In the genomic region with DNA sequence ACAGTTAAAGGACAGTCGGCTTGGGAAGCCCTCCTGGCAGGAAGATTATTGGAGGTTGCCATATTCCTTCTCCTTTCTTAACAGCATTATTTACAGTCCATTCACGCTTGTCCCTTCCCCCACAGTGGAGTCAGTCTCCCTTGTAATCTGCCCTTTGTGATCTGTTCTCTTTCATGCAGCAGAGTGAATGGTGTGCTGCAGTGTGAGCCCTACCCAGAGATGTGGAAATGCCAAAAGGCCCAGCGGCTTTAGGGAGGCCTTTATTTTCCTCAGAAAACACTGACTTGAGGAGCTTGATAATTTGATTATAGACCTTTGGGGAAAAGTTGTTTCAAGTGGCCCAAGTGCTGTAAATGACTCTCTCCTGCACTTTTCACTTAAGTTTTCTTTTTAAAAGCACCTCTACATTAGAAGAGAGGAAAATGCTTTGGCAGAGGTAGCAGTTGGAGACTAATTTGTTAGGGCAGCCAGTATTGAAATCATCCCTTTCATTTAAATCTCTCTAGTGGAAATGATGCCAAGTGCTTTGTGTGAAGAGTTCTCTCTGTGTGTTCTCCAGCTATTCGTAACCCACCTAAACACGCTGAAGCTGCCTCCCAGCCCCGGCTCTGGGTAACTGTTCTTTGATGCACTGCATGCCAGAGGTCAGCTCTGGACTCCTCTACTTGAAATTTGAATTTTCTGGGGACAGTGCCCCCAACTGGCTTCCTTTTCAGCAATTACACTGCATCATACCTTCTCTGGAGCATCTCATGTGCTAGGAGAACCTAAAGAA, we compare ENCODE assay signal across 11 mouse cellular contexts. TPM values are rescaled to one million over a fixed set of nuclear protein-coding genes. Genes with fewer than 3 reads are reported as not detected.
A peak's percentile ranks its signal among the peaks of the same experiment; 100 is the strongest.
DNase-seq lines count a peak whose midpoint lies in the region; ATAC-seq and TF ChIP-seq lines count a peak whose summit lies in the region.
"Had no signal": no experiment of that assay in that cellular context is flagged by ENCODE, and none has a peak within 500 bp of the region (broad histone marks: within the 10 kb centered on the region; RNA-seq: fewer than 3 reads in every experiment).

No protein-coding gene starts in this region.

- H3K9me3 ChIP-seq in lung, postnatal 0 days (ENCODE audit: low read length) = no peaks in the 10 kb centered on the region
- no peaks in the 10 kb centered on the region for H3K9me3 ChIP-seq in midbrain, embryonic 12.5 days
- H3K9me3 ChIP-seq in limb, embryonic 10.5 days (replicated peaks) = no peaks in the 10 kb centered on the region

- no peak for ATAC-seq in cerebellum, adult (ENCODE audit: insufficient number of reproducible peaks, low FRiP score, low TSS enrichment)
- no peak for ATAC-seq in lung, postnatal 0 days
- peak; percentile 91 for ATAC-seq in midbrain, embryonic 12.5 days (ENCODE audit: low FRiP score, low read depth)
- ATAC-seq: Patski had no signal

- H3K36me3 ChIP-seq in lung, postnatal 0 days (ENCODE audit: insufficient read depth, low read length) = no peaks in the 10 kb centered on the region
- no peaks in the 10 kb centered on the region for H3K36me3 ChIP-seq in midbrain, embryonic 12.5 days
- no peaks in the 10 kb centered on the region; the same call in 1 of the 2 replicates for H3K36me3 ChIP-seq in limb, embryonic 10.5 days

- peak; percentile 20 for DNase-seq in cerebellum, adult 9-11 months
- DNase-seq in lung, postnatal 0 days (ENCODE audit: low spot score) = no peak
- no peak for DNase-seq in lung, adult 18-20 months
- DNase-seq in thymus, postnatal 25 days = no peak
- no peak for DNase-seq in limb, embryonic 10.5 days (ENCODE audit: low spot score)
- no peak for DNase-seq in right cerebral cortex, postnatal 25 days
- DNase-seq: lung, adult 2 months; thymus, postnatal 14 days had no signal

- H3K4me2 ChIP-seq in lung, postnatal 0 days (replicated peaks; ENCODE audit: low read depth, low read length) = no peak overlapping the region
- peak overlapping the region; percentile 29 for H3K4me2 ChIP-seq in midbrain, embryonic 12.5 days (replicated peaks)

- H3K27me3 ChIP-seq in lung, postnatal 0 days (replicated peaks; ENCODE audit: insufficient read depth, low read length) = no peaks in the 10 kb centered on the region
- H3K27me3 ChIP-seq in midbrain, embryonic 12.5 days = no peaks in the 10 kb centered on the region
- no peaks in the 10 kb centered on the region for H3K27me3 ChIP-seq in limb, embryonic 10.5 days (ENCODE audit: low read depth, poor library complexity, severe bottlenecking)
- H3K27me3 ChIP-seq: Patski had no signal

- 40% methylated on average over 6 of the region's 6 CpGs for WGBS in lung, postnatal 0 days
- 3% methylated on average over 6 of the region's 6 CpGs for WGBS in midbrain, embryonic 12.5 days
- 41% methylated on average over 6 of the region's 6 CpGs for WGBS in limb, embryonic 10.5 days

- peak overlapping the region; percentile 14; the same call in 1 of the 2 replicates for H3K27ac ChIP-seq in lung, postnatal 0 days (ENCODE audit: low read length)
- peak overlapping the region; percentile 89 for H3K27ac ChIP-seq in midbrain, embryonic 12.5 days (replicated peaks)
- no peak overlapping the region for H3K27ac ChIP-seq in limb, embryonic 10.5 days

- peaks cover 24% of the 10 kb centered on the region for H3K4me1 ChIP-seq in lung, postnatal 0 days (ENCODE audit: insufficient read depth, low read depth, low read length)
- H3K4me1 ChIP-seq in midbrain, embryonic 12.5 days = peaks cover 56% of the 10 kb centered on the region
- H3K4me1 ChIP-seq in limb, embryonic 10.5 days = peaks cover 21% of the 10 kb centered on the region

- no peak for TF ChIP-seq EP300 in lung, postnatal 0 days (IDR thresholded peaks at IDR 0.05)

- TF ChIP-seq CTCF in lung, postnatal 0 days (IDR thresholded peaks at IDR 0.05) = no peak

- no peak overlapping the region for H3K9ac ChIP-seq in lung, postnatal 0 days (replicated peaks; ENCODE audit: low read depth)
- H3K9ac ChIP-seq in midbrain, embryonic 12.5 days (replicated peaks) = 0 out of 2 replicates have a peak overlapping the region, but pooled peaks have one; percentile 31

- H3K4me3 ChIP-seq in lung, postnatal 0 days (ENCODE audit: low read depth, low read length) = no peak overlapping the region
- no peak overlapping the region for H3K4me3 ChIP-seq in midbrain, embryonic 12.5 days
- H3K4me3 ChIP-seq in limb, embryonic 10.5 days = no peak overlapping the region

RNA-seq across cellular contexts. Expression of gene Psmd6, which starts 50.1 kb away (rescaled TPM):
- 130 and 132 TPM in 2 replicates for polyA plus RNA-seq in lung, postnatal 0 days (2015; fragmentation: Nextera tagmentation; extraction: Ambion mirVana)
- 289 and 291 TPM in 2 replicates for polyA plus RNA-seq in midbrain, embryonic 12.5 days (2016; fragmentation: Nextera tagmentation; extraction: Ambion mirVana)
- 292 and 302 TPM in 2 replicates for polyA plus RNA-seq in limb, embryonic 10.5 days (2016; fragmentation: Nextera tagmentation; extraction: Ambion mirVana)
